Mouse (Mus musculus): ENCODE results near the gene Cd300lg. TPM values are rescaled to one million over a fixed set of nuclear protein-coding genes. Genes with fewer than 3 reads are reported as not detected.

Cd300lg gene
- total RNA-seq (2021), result 10 to 100 TPM; 44.1 to 53.0 TPM
- long read RNA-seq, experiment 1, transcript Cd300lg-201 (7 exons, 2,353 nt), result major isoform, 21 of 37 reads
- long read RNA-seq, experiment 1, partial matches to known transcripts, result 10 of 37 reads
- long read RNA-seq, experiment 1, other reads (novel, unspliced or antisense), result 2 of 37 reads
- long read RNA-seq, experiment 2, transcript Cd300lg-201 (7 exons, 2,353 nt), result major isoform, 12 of 28 reads
- long read RNA-seq, experiment 2, partial matches to known transcripts, result 8 of 28 reads
- long read RNA-seq, experiment 2, other reads (novel, unspliced or antisense), result 2 of 28 reads

DNA sequence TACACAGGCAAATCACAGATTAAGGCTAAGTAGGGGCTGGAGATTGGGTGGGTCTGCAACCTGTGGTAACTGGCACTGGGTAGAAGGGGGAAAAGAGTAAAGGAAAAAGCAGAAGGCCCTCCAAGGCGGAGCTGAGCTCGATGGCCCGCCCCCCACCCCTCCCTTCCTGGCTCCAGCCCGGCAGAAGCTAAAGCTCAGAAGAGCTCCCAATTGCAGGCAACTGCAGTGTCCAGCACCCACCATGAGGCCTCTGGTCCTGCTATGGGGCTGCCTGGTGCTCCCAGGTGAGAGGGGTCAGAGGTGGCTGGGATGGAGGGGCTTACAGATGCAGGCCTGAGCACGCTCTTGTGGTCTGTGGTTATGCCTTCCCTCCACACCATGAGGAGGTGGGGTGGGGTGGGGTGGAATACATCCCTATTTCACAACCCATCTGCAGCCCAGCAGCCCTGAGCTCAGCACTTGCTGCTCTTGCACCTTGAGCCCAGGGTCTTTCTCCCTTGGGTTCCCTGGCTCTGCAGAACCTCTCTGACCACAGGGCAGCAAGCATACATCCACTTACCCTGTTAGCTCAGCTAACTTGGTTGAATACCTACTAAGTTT lies at the start of gene Cd300lg:
Gene Cd300lg, plus strand, starts transcription at position 160 of the 600 bp plus-strand sequence.
- no peak for DNase-seq

- DNase-seq, result no peak
These were observed 49.5 kb upstream of the Cd300lg start for GRCm38 (mm10) chr11:101991813-101992212.

- no peak for DNase-seq
These were observed 48.9 kb upstream of the Cd300lg start for GRCm38 (mm10) chr11:101992411-101992810.

DNA sequence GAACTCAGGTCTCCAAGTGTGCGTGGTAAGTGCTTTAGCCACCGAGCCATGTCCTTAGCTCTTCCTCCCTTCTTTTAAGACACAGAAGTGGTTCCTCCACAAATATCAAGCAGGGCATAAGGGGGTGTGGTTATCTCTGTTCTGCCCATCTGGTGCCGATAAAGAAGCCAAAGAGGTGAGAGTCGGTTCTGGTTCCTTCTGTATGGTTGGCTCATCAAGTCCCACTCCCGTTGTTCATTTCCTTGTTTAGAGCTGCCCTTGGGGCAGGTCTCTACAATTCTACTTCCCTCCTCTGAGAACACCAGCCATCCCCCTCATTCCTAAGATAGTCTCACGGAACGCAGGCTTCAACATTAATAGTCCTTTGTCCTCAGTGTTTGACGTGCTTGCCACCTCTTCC lies 47.2 kb upstream of the Cd300lg start:
- no peak for DNase-seq

DNA sequence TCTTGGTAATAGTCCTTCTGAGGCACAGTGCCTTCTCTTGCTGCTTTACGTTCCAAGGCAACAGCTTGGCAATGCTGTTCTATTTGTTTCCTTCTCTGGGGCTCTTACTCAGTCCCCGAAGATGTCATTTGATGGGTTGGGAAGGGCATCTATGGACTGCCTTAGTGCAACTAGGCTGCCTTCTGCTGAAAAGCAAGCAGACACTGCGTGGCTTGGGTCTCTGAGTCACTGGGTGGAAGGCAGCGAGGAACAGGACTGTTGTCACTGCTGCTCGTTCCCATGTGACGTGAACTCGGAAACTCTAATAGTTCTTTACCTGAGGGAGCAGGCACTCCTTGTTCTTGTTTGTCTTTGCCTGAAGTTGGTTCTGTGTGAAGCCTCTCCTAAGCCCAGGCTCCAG lies 45.4 kb upstream of the Cd300lg start:
- DNase-seq, result no peak

DNA sequence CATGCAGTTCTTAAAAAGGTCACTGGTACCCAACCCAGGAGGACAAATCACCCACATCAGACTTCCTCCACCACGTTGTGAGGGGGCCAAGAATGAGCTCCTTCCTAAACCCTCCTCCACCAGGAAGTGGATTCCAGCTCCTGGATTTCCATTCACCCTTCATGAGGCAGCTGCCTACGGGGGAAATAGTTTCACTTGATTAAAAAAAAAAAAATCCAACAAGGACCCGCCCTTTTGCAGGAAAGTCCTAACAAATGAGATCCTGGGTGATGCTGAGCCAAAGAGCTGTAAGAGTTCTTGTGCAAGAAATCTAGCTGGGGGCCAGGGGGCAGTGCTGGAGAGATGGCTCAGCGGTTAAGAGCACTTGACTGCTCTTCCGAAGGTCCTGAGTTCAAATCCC lies 43.1 kb upstream of the Cd300lg start:
- DNase-seq, result no peak

DNA sequence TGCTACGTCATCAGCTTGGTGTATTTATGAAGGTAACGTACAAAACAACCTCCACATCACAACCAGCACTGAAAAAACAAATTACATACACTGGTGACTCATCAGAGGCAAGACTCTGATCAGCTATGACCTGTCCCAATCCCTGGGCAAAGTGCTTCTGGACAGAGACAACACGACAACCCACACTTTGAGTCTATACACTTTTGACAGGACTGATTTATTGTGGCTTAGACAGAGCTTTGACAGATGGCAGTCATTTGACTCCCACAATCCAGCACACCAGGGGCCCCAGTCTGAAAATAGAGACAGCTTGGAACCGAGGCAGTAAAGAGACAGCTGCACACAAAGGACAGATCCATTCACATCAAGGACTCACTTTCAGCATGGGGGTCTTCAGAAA lies 41.8 kb upstream of the Cd300lg start:
- DNase-seq, result no peak

DNA sequence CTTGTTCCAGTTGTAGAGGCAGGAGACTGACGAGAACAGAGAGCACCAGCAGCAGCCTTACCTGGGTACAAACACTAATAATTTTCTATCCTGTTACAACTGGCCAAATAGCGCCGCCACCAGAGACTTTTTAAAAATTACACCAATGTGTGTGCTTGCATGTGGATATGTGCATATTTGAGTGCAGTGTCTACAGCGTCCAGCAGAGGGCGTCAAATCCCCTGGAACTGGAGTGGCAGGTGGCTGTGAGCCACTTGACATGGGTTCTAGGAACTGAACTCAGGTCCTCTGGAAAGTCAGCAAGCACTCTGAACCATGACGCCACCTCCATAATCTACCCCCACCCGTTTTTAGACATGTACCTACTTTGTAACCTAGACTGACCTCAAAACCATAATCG lies 37.1 kb upstream of the Cd300lg start:
- DNase-seq, result no peak

GRCm38 (mm10) chr11:102006271-102006670 lies 35.0 kb upstream of the Cd300lg start:
- no peak for DNase-seq

DNA sequence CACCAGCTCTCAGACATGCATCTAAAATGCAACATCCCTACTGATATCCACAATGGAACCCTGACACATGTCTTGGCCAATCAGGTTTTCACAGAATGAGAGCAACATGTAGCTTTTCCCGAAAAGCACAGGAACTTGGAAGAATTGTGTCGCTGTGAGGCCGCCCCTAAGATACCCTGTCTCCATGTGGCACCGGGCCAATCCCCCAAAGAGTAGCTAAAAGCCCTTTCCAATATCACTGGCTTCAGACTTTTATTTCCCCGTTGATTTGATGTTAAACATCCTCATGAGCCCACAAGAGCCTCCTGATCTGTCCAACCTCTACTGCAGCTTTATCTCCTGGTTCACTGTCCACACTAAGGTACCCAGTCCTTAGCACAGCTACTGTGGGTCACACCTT lies 34.6 kb upstream of the Cd300lg start:
- DNase-seq, result no peak

DNA sequence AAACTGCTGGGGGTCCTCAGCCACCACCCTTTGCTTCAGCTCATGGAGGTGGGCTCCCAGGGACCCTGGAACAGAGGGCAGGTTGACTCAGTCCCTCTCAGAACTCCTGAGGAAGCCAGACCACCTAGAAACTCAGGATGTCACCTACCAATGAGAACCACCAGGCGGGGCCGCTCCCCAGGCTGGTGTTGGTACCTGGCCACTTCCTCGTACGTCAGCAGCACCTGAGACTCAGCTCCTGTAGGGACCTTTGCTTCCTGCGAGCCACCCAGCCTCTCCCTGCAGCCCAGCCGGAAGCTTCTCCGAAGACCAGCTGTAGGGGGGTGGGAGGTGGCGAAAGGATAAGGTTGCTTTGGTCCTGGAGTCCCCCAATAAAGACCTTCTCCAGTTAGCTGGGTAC lies 32.9 kb upstream of the Cd300lg start:
- no peak for DNase-seq

DNA sequence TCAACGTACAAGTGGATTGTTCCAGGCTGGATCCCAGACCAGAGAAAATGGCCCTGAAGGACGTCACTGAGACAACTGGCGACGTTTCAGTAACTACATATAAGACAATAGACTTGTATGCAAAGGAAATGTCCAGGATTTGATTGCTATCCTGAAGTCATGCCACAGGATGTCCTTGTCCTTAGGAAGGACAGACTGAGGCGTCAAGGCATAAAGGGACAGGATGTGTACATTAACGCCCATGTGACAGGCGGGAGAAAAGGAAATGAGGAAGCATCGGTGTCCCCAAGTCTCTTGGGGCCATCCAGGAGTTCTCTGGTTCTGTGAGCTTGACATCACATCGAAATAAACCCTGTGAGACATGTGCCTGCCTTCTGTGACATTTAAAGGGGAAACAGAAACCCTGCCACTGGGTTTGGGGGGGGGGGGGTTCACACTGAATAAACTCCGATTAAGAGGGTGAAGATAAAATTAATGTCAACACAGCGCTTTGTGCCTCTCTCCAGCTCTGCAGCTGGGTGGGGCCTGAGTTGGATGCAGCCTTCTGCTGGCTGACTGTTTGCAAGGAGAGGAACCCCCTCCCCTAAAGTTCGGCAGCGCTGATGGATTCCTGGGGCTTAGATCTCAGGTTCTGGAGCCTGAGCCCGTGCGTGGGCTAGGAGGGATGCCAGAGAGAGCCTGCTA lies 32.2 kb upstream of the Cd300lg start:
- DNase-seq, result no peak

- DNase-seq, result no peak
These were observed 31.2 kb upstream of the Cd300lg start for GRCm38 (mm10) chr11:102010140-102010539.

- no peak for DNase-seq
These were observed 29.8 kb upstream of the Cd300lg start for GRCm38 (mm10) chr11:102011510-102011909.

- no peak for DNase-seq
These were observed 28.1 kb upstream of the Cd300lg start for GRCm38 (mm10) chr11:102013201-102013600.

- DNase-seq, result no peak
These were observed 25.8 kb upstream of the Cd300lg start for GRCm38 (mm10) chr11:102015472-102015871.

DNA sequence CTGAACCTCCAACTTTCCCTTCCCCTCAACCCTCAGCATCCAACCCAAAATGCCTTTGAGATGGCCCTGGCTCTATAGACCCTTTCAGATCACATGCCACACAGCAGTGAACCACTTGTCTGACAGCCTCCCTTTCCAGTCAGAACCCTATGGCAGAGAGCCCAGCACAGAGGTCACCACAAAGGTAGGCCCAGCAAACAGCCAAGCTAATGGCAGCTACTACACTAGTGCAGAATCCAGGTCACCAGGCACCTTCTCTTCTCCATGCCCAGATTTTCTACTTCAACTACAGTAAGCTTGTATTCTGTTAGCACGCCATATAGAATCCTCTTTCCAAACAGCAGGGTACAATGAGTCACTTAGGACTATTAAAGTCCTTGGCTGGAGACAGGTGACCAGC lies 25.2 kb upstream of the Cd300lg start:
- peak; percentile 51 for DNase-seq

GRCm38 (mm10) chr11:102019736-102020135 lies 21.6 kb upstream of the Cd300lg start:
- no peak for DNase-seq

DNA sequence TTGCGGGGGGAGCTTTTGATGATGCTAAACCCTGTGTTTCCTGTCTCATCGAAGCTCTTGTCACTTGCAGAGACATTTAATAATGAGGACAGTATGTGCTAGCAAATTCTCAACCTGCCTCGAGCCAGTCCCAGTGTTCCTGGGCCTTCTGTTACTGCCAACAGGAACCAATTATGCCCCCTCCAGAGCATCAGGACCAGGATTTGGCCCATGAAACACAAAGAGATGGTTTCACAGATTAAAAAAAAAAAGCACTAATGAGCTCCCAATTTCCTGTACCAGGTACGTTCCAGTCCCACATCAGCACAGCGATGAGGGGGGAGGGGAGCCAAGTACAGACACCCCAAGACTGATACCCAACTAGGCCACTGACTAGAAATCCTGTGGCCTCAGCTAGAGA lies 20.1 kb upstream of the Cd300lg start:
- no peak for DNase-seq

- DNase-seq, result no peak
These were observed 17.9 kb upstream of the Cd300lg start for GRCm38 (mm10) chr11:102023406-102023805.

- no peak for DNase-seq
These were observed 17.1 kb upstream of the Cd300lg start for GRCm38 (mm10) chr11:102024084-102024758.

DNA sequence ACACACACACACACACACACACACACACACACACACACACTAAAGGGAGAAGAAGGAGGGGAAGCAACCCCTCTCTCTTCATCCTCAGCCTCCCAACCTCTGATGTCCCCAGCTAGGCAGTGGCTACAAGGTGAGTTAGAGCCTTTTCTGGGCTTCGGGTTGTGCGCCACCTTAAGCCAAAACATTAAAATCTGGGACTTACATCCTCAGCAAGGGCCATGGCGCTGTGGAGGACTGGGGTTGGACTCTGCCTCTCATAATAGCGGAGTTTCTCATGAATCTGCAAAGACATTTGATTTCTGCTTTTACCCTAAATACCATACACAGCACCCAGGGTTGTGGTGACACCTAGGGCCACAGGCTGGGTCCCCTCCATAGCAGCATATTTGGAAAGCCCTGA lies 16.4 kb upstream of the Cd300lg start:
- no peak for DNase-seq

GRCm38 (mm10) chr11:102025354-102025753 lies 16.0 kb upstream of the Cd300lg start:
- no peak for DNase-seq

Measured in adrenal gland, postnatal 10 days (tissue).